Comparison of ENCODE assay signal across 8 mouse cellular contexts in genomic region chr1:11414560-11414959, GRCm38 (mm10). TPM values are rescaled to one million over a fixed set of nuclear protein-coding genes. Genes with fewer than 3 reads are reported as not detected.
DNase-seq lines count a peak whose midpoint lies in the region; ATAC-seq lines count a peak whose summit lies in the region.

No protein-coding gene starts in this region.

- no peak for ATAC-seq in liver, embryonic 15.5 days (ENCODE audit: insufficient read depth)

- no peak overlapping the region for H3K27ac ChIP-seq in liver, embryonic 15.5 days (replicated peaks)

- WGBS in liver, embryonic 15.5 days (ENCODE audit: insufficient replicate concordance): 3% methylated on average over 9 of the region's 9 CpGs

- peak overlapping the region; percentile 17; the same call in 1 of the 2 replicates for H3K4me3 ChIP-seq in liver, embryonic 15.5 days (replicated peaks)

- intact Hi-C loops in left cerebral cortex, postnatal 10 days (cut with DNase I): no loop called here

- no peaks in the 10 kb centered on the region for H3K4me1 ChIP-seq in liver, embryonic 15.5 days (replicated peaks)

- H3K9me3 ChIP-seq in liver, embryonic 15.5 days (replicated peaks): no peaks in the 10 kb centered on the region

- peak; percentile 11 to 41 for DNase-seq in left cerebral cortex, postnatal 10 days (ENCODE audit: extremely low spot score in 1 of 2, low spot score in 2 of 2)
- DNase-seq in left cerebral cortex, adult 11 months (ENCODE audit: low spot score): no peak
- DNase-seq in cerebellum, adult 9-11 months: peak; percentile 49
- DNase-seq in forelimb bud, embryonic 11.5 days (ENCODE audit: low read depth, low spot score): peak; percentile 7
- DNase-seq in adrenal gland, postnatal 36 days: no peak
- no peak for DNase-seq in adrenal gland, postnatal 25 days
- no peak for DNase-seq in adrenal gland, adult 2 months

- H3K36me3 ChIP-seq in liver, embryonic 15.5 days (replicated peaks): no peaks in the 10 kb centered on the region

- peaks cover 23% of the 10 kb centered on the region for H3K27me3 ChIP-seq in liver, embryonic 15.5 days

- H3K9ac ChIP-seq in liver, embryonic 15.5 days: no peak overlapping the region

- H3K4me2 ChIP-seq in liver, embryonic 15.5 days: peak overlapping the region; percentile 49

RNA-seq across cellular contexts. Expression of gene A830018L16Rik, which starts 0.7 kb away (rescaled TPM):
- total RNA-seq in left cerebral cortex, postnatal 10 days (2021): 100 to 1,000 TPM; 139 TPM
- polyA plus RNA-seq in liver, embryonic 15.5 days (2015; fragmentation: Nextera tagmentation; extraction: Ambion mirVana): 0.02 and 0.03 TPM in 2 replicates
- 1 to 10 TPM; 1.0 to 1.6 TPM for total RNA-seq in adrenal gland, postnatal 36 days (2021)
- 0.64 and 1.5 TPM in 2 replicates for total RNA-seq in adrenal gland, postnatal 25 days (2021)
- total RNA-seq in adrenal gland, adult 2 months (2021): 1 to 10 TPM; 2.2 to 4.6 TPM
- polyA plus RNA-seq in adrenal gland, adult 2 months (2012; rRNA removed): 4.0 TPM in 2 replicates

Comparison
In these comparisons a context has a peak if more than half of its experiments do, and no peak if none do; other contexts are left out.
1. DNase-seq: peak in left cerebral cortex, postnatal 10 days (2 of 2), cerebellum, adult 9-11 months (single experiment) and forelimb bud, embryonic 11.5 days (single experiment); none in left cerebral cortex, adult 11 months (single experiment), adrenal gland, postnatal 36 days (0 of 2), adrenal gland, postnatal 25 days (single experiment) and adrenal gland, adult 2 months (single experiment).
2. RNA of gene A830018L16Rik, which starts 0.7 kb away (total RNA-seq): 139 TPM in left cerebral cortex, postnatal 10 days; 2.2 to 4.6 TPM in adrenal gland, adult 2 months, 1.0 to 1.6 TPM in adrenal gland, postnatal 36 days and 0.64 to 1.5 TPM in adrenal gland, postnatal 25 days; every median in the first group is over 10 times any median in the second.